Mouse (Mus musculus) frontal cortex, postnatal 36 days (tissue): ENCODE measurements around the gene Atp5h.
"Not testable (repeated sequence)": the region's sequence is repeated elsewhere in the genome, so short reads cannot be mapped to it uniquely, and the experiment has no call there.

Experiments
- DNase-seq, 2 experiments: peaks; one replicate each; pipeline ENCODE4 v3.0.0; 2022; ENCODE audit warnings: low spot score in 2 of 2

Gene Atp5h

DNA sequence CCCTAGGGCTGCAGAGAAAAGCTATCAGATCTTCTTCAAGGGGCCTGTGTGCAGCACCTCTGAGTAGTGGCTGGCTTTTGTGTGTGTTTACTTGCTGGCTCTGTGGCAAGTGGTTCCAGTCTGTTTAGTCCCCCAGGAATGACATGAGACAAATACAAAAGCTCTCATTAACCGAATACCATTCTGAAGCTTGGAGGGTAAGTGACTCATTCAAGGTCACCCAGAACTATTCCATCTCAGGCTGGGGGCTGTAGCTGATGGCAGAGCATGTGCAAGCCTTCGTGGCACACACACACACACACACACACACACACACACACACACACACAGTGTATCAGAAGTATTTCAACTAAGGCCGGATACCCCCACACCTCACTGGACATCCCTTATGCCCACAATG is 19.6 kb downstream of the Atp5h start:
- DNase-seq = no peak

DNA sequence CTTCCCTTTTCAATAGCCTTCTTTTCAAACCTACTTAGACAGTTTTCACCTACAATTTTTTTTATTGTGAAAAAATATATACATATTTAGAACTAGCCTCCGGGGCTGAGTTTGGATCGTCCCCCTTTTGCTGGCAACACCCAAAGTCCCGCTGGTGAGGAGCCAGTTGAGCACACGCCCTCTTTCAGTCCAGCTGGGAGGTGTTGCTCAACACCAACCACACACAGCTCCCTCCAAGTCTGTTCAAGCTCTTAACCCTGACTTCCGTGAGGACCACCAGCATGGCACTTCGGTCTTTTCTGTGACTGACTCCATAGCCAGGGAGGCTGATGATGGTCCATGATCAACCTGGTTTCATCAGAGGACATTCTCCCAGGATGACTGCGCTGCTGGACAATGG is 21.7 kb downstream of the Atp5h start:
- DNase-seq = no peak

DNA sequence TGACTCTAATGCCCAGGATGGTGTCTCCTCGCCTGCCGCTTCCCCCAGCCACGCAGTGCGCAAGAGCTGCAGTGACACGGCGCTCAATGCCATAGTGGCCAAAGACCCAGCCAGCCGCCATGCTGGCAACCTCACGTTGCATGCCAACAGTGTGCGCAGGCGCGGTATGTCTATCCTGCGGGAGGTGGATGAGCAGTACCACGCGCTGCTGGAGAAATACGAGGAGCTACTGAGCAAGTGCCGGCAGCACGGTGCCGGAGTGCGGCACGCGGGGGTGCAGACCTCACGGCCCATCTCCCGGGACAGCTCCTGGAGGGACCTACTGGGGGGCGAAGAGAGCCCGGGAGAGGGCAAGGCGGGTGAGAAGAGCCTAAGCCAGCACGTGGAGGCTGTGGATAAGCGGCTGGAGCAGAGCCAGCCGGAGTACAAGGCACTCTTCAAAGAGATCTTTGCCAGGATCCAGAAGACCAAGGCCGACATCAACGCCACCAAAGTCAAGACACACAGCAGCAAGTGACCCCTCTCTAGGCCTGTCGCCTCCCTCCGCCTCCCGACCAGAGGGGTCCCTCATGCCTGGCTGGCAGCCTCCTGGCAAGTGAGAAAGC is 25.9 kb downstream of the Atp5h start:
- no peak for DNase-seq

DNA sequence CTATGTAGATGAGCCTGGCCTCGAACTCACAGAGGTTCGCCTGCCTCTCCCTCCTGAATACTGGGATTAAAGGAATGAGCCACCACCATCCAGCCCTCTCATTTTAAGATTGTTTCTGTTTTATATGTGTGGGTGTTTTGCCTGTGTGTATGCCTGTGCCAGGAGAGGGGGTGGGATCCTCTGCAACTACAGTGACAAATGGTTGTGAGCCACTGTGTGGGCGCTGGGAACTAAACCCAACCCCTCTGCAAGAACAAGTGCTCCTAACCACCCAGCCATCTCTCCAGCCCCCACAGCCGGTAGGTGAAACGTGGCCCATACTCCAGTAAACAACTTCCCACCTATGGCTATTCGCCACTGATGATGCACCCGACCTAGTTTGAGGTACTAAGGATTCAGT is 28.4 kb downstream of the Atp5h start:
- DNase-seq = no peak

DNA sequence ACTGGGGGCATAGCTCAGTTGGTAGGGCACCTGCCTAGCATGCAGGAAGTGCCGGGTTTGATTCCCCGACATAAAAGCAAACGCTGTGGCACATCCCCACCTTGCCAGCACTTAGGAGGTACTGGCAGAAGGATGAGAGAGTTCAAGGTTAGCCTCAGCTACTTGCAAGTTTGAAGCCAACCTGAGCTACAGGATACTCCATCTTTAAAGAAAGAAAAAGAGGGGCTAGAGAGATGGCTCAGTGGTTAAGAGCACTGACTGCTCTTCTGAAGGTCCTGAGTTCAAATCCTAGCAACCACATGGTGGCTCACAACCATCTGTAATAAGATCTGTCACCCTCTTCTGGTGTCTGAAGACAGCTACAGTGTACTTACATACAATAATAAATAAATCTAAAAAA is 32.9 kb downstream of the Atp5h start:
- DNase-seq = not testable (repeated sequence)

DNA sequence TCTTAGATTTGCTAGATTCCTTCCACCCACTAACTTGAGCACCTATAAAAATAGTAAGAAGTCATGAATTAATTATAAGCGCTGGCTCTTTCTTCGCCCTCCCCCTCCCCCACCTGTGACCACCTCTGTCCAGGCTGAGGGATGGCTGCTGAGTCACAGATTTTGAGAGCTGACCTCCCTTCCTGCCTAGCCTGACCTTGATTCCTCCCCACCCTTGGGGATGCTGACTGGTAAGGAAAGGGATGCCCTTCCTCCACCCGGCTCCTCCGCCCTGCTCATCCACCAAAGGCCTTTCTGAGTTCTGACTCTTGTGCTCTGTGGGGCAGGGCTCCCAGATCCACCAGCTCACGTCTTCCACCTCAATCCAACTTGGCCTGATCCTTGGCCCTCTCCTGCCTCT is 35.2 kb downstream of the Atp5h start:
- DNase-seq = no peak

DNA sequence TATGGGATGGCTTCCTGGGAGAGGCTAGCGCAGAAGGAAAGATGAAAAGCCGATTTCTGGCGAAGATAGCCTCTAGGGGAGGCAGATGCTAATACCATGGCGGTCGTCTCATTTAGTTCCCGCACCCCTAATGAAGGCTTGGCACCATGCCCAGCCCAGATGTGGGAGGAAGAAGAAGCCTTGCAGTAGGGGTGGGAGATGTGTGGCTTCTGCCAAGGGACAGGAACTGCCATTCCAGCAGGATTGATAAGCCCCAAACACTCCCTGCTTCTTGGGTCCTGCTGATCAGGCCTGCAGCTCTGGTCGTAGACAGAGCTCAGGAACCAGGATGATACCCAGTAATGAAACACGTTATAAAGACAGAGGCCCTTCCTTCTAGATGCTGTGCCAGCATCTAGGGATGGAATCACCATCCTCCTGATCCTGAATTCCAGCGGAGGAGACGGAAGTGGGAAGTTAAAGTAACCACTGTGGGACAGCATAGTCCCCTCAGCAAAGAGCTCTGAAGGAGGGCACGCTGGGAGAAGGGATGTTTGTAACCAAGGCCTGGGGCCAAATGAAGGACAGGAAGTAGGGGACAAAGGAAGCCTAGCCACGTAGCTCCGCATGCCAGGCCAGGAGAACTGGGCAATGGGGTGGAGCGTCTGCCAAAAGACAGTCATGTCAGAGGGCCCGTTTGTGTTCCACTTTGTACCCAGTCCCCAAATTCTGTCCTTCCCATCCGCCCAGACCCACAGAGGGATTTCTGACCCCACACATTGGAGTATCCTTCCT is 35.9 kb downstream of the Atp5h start:
- peak in 1 of 2 experiments; percentile 52 for DNase-seq

DNA sequence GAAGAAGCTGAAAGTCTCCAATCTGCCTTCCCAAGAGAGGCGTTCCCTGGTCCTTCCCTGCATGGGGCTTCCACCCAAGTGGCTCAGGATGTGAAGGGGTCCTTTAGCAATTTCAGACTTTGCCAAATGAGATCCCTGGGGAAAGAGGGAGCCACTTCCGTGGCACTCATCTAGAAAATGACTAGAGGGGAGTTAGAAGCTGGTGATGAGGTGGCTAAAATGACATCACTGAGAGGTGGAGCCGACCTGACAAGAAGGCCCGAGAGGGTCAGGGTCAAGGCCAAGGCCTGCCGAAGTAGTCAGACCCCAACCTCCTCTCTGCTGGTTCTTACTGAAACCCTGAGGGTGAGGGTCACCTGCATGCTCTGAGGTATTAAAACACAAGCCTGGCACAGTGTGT is 36.9 kb downstream of the Atp5h start:
- DNase-seq = no peak

DNA sequence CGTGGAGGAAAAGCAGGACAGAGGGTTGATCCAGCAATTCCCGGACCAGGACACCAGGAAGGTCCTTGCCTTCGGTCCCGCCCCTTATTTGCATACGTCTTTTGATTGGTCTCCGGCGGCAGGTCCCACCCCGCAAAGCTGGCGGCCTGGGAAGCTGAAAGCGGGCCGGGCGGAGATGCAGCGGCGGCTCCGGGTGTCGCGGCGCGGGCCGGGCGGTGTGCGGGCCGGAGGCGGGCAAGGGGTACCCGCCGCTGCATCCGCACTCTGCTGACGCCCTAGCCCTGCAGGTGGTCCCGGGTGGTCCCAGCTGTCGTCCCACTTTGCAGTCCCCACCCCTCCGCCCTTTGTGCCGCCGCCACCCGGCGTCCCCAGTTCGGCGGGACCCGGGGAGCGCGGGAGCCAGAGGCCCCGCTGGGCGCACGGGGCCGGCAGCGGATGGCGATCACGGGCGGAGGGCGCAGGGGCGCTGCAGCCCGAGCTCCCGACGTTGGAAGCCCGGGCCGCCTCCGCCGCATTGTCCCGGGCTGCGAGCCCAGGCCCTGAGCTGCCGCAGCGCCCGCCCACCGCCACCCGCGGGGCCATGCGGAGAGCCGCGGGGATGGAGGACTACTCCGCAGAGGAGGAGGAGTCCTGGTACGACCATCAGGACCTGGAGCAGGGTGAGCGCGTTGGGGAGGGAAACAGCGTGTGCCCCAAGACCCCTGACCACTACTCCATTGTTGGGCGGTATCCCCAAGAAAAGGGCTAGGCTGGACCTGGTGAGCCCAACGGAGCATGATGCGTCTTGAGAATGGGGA is 37.8 kb downstream of the Atp5h start, which contains the start of gene Cdr2l:
TSS of gene Cdr2l (plus strand) at position 174 of the 797 bp plus-strand sequence.
- peak; percentile 86 to 87 for DNase-seq

DNA sequence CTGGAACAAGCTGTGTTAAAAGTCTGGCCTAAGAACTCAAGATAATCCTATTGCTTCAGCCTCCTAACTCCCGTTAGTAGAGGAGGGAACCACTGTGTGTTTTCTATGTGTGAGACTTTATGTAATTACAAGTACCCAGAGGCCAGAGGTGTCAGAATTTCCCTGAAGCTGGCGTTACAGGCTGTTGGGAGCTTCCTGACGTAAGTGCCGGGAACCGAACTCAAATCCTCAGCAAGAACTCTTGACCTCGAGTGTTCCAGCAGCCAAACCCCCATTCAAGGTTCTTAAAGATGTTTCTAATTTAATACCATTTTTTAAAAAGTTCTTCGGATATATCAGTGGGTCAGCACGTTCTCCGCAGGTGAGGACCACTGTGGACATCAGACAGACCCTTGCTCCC is 38.5 kb downstream of the Atp5h start:
- no peak for DNase-seq

DNA sequence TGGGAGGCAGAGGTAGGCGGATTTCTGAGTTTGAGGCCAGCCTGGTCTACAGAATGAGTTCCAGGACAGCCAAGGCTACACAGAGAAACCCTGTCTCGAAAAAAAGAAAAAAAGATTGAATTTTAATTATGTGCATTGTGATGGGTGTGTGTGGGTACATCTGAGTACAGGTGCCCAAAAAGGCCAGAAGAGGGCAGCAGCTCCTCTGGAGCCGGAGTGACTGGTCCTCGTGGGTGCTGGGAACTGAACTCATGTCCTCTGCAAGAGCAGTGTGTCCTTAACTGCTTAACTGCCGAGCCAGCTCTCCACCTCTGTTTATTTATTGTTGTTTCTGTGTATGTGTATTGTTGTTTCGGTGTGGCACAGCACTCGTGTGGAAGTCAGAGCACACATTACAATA is 41.9 kb downstream of the Atp5h start:
- no peak for DNase-seq

DNA sequence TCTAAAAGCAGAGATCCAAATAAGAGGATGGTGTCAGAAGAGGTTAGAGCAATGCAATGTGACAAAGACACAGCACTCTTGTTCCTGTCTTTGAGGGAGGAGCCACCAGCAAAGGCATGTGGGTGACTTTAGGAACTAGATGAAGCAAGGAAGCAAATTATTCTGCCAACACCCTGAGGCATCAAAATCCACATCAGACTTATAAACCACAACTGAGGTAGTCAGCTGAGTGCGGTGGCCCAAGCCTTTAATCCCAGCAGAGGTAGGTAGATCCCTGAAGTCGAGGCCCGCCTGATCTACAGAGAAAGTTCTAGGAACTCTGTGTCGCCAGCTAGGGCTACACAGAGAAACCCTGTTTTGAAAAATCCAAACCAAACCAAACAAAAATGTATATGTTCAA is 42.5 kb downstream of the Atp5h start:
- no peak for DNase-seq

DNA sequence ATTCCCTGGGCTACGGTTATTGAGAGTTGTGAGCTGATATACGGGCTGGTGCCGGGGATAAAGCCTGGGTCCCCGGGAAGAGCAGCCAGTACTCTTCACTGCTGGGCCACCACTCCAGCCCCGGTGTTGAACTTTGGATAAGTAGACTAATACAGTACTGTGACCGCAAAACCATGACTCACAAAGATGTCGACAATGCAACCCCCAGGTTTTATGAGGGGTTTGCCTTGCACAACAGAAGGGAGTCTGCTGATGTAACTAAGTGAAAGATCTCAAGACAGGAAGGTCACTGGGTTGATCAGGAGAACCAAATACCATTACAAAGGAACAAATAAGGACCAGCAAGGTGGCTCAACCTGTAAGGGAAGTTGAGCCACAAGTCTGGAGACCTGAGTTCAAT is 43.0 kb downstream of the Atp5h start:
- no peak for DNase-seq

DNA sequence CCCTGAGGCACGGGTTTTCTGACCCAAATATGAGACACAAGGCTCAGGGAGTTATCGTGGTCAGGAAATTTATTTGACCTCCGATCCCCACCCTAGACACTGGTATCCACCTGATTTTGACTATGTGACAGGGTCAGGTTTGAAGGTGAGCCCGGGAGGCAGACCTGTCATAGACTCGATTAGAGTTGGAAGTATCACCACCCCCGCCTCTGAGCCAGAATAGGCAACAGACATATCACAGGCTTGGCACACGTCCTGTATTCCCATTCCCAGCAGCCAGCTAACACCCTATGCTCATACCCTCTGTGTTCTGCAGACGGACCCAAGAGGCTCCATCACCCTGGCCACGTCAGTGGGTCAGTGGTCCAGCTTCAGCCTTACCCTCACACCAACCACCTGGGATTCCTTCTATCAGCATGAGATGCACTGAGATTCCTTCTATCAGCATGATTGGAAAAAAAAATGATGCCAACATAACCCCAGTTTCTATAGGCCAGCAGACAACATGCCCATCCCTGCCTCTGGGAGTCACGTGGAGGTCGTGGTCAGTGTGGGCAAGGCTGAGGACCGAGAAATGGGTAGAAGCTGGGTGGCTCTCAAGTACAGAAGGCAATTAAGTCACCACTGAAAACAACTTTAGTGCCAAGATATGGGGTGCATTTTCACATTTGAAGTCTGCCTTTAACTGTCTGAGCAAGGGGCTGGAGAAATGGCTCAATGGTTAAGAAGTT is 44.9 kb downstream of the Atp5h start:
- DNase-seq = peak; percentile 54 to 67

DNA sequence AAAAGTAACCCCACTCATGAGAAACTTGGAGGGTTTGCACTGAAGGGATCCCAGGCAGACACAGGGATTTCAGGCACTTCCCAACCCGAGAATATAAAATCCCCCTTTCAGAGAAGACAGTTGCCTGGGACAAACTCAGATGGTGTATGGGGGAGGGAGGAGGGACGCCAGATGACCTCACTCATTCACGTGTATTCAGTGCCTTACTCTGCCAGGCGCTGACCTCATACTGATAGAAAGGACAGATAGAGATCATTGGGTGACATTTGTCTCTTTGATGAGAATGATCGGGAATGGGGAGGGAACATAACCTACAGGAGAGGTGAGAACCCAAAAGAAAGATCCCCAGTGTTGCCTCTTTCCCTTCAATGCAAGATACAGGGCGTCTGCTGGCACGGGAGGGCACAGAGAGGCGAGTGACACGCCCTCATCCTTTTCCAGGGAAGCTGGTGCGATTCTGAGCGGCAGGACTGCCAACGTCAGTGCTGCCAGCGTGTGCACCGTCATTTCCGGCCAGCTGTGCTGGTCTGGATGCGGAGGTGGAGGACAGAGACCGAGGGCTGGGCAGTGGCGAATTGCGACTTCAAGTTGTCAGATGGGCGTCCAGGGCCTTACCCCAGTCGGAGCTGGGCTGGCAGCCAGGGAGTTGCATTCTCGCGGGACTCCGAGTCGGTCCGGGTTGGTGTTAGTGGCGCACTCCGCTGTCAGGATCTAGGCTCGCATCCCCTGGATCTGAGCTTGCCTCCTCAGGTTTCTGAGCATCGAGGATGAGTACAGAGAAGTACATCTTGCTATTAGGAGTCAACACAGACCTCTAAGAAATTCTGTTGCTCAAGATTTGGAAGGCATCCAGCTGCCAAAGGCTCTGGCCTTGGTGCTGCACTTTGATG is 45.7 kb downstream of the Atp5h start:
- DNase-seq = peak; percentile 77 to 81

DNA sequence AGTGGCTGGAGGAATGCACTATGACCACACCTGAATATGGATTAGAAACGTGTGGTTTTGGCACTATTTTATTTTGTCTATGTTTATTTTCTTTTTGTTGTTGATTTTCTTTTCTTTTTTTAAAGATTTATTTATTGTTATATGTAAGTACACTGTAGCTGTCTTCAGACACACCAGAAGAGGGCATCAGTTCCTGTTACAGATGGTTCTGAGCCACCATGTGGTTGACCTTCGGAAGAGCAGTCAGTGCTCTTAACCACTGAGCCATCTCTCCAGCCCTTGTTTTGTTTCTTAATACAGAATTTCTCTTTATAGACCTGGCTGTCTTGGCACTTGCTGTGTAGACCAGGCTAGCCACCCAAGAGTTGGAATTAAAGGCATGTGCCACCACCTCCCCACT is 47.0 kb downstream of the Atp5h start:
- DNase-seq = no peak

DNA sequence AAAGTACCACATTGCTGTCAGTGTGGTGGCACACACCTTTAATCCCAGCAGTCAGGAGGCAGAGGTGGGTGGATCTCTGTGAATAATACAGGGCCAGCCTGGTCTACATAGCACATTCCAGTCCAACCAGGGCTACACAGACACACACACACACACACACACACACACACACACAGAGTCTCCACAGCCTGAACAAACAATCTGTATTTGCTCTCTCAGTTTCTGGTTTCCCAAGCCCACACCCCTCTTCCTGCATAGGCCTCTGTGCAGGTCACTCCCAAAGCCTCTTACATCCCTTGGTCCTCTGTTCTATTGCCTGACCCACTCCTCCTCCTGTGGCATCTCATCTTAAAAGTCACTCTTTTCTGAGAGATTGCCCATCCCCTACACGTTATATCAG is 47.7 kb downstream of the Atp5h start:
- DNase-seq = no peak

DNA sequence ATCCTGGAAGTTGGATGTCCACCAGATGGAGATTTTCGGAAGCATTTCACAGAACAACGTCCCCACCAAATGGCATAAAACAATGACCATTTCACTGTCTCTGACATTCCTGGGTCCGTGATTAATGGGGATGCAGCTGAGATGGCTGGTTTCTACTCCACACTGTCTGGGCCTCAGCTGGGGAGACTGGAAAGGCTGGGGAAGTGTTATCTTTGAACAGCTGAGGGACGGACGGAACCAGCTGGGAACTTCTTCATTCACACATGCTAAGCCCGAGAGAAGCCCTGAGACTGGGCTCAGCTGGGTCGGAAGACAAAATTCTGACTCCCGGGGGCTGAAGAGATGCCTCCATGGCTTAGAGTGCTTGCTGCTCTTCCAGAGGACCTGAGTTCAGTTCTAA is 48.4 kb downstream of the Atp5h start:
- DNase-seq = no peak

DNA sequence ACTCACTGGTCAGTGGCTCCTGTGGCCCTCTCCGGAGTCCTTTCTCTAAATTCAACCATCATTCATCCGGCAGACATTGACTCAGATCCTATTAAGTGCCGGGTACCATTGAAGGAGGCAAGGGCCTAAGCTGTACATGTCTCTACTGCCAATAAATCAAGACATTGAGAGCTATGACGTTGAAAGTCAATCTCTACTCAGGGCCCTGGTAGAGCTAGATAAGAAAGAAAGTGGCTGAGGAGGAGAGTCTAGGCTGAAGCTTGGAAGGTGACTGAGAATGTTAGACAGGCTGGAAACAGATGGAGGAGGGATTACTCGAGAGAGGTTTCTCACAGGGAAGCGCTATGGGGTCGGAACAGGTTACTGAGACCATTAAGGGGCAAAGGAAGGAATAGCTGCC is 49.4 kb downstream of the Atp5h start:
- no peak for DNase-seq

DNA sequence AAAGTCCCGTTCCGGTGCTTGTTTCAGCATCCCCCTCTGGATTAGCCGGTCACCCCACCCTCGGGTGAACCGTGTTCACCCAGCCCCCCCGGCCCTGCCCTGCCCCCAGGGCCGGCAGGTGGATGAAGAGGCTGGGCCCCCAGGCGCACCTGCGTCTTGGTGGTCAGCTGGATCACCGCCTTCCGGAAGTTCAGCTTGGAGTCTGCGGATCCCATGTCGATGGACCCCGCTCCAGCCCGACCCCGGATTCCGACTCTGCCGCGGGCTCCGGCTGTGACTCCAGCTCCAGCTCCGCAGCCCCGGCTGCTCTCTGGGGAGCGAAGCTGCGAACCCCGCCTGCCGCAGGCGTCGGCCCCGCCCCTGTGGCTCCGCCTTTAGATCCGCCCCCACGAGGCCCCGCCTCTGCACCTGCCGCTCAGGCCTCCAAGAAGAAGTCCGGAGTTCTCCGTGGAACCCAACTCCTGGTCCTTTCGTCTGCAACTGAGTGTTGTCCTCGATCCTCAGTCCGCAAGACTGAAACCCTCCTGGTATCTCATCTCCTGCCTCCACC is 52.3 kb downstream of the Atp5h start, which contains the start of gene Hid1:
TSS of gene Hid1 (minus strand) at position 362 of the 550 bp plus-strand sequence.
- DNase-seq = peak; percentile 86 to 88
